Mouse (Mus musculus) ES-CJ7 (cell line): ENCODE measurements at regions not wholly inside any gene's neighbourhood (a gene's known extent, or its start where the extent isn't known, plus 50 kb on each side); places are given as distances from the start of the nearest gene placed in this dataset.

Experiments used
- DNase-seq: peaks from one replicate; pipeline ENCODE4 v3.0.0; 2011; ENCODE audit warnings: low read depth, low spot score

DNA sequence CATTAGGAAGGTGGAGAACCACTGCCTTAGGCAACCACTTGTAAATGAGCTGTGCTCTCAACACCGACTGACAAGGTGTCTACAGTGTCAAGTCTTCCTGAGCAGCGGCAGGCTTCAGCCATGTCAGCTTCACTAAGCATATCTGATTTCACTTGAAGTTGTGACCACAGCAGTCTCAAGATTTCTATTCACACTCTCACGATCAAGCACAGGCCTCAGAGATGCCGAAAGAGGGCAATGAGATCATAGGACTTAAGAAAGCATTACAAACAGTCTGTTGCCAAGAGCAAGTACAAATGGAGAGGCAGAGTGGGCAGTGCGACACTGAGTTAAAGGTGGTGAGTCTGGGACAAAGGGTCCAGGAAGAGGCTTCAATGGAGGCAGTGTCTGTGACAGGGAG lies 289.6 kb downstream of the Kcnrg start:
- DNase-seq: no peak

DNA sequence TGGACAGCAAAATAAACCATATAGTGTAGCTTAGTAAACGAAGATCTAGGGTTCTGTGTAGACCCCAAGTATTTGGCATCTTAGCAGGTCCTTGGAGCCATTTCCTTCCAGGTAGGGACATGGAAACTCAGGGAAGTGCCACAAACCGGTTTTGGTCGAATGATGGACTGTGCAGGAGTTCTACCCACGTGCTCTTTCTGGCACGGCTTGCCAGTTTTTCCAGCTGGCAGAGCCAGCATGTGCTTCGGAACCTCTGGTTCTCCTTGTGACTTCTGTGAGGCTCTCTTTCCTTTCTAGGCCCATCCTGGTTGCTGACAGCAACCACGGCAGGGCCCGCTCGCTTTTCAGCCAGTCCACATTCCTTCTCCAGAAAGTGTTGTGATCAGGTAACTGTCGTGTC lies 291.4 kb downstream of the Kcnrg start:
- DNase-seq: no peak

DNA sequence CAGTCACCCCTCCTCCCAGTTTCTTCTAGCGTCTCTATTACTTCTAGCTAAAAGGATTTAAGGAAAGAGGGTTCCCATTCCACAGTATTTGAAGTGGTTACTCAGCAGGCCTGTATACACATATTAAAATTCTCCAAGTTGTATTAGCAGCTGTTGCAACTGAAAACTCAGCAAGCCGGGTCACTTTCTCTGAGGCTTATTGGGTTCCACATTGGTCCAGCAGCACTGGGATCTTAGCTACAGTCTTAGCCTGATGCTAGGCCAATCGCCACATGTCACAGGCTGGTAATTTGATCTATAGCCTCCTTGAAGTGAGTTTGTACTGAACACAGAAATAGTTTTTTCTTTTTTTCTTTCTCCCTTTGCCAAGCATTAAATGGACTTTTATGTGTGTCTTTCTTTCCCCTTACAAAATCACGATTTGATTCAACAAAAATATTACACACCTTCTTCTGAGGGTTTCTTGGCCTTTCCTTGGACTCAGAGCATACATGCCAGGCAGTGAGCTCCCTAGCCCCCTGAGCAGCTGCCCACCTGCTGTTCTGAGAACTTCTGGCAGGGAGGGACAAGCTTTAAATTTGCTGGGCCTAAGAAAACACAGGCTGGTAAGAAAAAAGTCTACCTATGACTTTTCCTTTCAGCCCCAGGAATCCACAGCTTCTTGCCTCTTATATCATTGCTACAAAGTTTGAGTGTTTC lies 297.3 kb downstream of the Kcnrg start:
- no peak for DNase-seq

DNA sequence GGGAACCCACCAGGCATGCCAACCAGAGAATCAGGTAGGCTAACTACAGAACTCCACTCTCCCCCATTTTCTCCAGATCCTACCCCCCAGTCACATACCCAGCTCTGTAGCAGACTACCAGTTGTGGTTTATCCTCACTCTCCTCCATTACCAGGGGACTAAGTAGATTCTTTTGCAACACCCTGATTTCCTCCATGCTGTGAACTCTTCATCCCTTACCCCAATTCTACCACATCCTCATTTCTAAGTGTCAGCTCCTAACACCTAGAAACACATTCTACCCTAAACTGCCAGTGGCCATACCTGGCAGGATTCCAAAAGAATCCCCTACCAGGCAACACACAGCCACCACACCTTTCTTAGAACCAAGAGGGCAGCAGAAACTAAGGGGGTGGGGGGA lies 310.9 kb downstream of the Kcnrg start:
- DNase-seq: no peak

DNA sequence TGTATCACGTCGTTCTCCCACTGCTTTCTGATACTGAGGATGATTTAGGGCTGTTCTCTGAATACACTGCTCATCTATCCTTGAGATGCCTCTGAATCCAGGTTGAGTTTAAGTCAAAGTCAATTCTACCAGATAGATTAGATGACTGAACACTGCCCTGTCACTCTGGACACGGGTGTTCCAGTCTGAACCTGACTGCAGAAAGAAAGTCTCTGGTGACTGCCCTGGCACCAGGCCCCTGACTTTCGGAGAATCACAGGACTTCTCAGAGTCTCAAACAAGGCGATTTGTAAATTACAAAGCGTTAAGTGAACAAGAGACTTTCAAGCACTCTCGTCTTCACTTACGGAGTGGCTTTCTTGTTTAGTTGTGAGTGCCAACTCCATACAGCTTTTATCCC lies 324.6 kb downstream of the Kcnrg start:
- DNase-seq: no peak

DNA sequence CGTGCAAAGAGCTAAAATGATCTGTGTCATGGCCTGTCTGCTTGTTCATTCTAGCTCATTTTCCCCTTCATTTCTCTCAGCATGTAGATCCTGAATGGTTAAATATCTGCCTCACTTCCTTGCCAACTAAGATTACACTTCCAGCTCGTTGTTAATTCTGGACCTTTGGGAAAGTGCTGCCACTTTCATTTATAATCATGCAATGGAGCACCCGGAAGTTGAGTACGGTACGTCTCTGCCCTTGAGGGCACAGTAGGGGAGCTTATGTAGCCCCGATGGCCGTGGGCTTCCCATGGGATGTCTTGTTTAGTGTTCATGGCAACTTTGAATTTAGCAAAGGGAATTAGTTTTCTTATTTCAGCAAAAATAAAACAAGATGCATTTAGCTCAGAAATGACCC lies 334.4 kb downstream of the Kcnrg start:
- DNase-seq: no peak

DNA sequence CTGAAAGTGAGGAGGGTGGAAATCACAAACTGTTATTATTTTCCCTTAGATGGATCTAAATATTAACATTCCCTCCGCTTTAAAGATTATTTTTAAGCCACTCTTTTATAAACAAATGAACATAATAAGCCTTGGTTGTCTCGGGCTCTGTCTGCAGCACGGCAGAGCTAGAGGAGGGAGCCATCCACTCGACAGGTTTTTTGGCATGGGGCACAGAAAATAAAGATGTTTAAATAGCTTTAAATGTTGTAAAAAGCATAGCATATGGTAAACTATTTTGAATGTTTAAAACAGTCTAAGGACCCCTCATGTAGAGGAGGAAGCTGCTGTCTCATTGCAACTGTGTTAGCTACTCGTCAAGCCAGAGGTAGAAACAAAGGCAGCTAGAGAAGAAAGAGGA lies 338.4 kb downstream of the Kcnrg start:
- DNase-seq: no peak

DNA sequence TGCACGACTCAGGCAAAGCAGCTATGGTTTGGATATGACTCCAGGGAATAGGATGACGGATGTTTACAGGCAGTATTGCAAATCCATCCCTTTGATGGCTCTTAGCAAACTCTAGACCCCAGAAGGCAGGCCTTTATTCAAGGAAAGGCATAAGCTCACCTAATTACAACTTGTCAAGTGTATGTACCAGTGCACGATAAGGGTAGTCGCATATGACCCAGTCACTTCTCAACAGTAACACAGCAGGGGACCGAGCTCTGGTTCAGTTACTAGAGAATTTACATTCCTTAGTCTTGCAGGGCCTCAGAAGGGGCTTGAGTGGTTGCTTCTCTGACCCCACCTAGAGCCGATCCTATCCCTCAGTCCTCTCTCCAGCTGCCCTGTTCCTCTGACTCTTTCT lies 342.2 kb downstream of the Kcnrg start:
- DNase-seq: peak; percentile 22

DNA sequence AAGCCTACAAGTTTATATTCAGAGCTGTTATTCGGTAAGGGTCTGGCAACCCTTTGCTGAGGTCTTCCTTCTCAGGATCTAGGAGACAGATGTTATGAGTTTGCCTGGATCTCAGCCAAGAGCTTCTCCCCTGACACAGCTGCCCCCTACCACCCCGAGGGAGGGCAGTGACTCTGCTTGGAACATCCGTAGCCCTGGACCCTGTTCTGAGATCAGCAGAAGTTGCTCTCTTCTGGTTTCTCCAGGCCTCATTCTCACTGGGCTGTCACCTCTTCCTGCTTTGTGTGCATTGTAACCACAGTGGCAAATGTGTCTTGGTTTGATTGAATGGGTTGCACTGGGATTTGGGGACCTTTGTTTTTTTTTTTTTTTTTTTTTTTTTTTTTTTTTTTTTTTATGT lies 342.4 kb upstream of the Rnaseh2b start:
- no peak for DNase-seq

DNA sequence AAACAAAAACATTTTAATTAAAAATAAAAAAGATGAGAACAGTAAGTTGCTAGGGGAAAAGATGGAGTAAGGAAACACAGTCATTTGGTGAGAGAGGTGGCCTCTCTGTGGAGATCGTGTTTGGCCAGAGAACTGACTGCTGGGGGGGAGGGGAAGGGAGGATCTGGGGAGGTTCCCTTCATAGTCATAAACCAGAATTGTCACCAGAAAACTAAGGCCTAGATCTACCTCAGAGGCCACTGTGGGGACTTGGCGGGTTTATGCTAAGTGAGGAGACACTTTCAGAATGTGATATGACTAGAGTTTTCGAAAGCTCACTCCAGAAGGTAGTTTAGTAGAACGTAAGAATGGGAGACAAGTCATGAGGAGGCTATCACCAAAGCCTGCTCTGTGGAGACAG lies 339.4 kb upstream of the Rnaseh2b start:
- DNase-seq: no peak

DNA sequence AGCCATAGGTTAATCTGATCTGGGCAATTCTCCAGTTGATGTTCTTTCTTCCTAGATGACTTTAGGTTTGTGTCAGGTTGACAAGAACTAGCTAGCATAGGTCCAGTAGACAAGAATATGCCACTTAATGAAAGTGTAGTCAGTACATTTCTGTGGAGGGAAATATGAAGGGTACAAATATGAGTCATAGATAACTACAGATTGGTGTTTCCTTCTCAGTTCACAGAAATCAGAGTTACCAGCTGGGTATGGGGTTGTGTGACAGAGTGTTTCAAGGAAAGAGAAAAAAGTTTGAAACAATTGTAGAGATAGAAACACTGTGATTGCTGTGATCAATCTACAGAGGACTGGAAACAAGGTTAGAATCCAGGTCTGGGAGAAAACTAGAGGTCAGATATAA lies 337.0 kb upstream of the Rnaseh2b start:
- no peak for DNase-seq

DNA sequence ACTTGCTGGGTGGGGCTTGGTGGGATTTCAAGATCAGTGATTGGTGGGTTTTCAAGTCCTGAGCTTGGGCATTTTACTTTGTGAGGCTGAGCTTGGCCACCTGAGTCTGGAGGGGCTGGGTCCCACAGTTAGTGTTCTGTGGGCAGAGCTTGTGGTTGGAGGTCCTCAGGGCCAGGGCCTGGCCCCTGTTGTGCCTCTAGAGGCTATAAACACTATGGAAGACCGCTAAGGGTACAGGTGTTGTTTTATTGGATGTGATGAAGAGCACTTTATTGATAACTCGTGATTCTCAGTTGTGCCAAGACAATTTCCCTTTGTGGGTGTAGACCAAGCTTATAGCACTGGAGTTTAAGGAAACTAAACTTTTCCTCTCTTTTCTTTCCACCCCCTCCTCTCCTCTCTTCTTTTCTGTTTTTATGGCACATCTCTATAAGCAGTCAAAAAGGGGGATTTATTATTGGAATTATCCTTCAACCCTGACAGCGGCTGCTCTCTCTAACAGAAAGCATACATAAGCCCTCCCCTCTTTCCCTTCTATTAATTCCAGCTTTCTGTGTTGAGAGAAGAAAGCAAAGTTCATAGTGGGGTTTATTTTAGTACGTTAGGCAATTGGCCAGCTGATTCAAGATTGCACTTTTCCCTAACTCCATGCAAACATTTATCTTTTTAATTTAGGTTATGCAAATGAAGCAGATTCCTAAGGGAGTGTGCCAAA lies 332.0 kb upstream of the Rnaseh2b start:
- no peak for DNase-seq

DNA sequence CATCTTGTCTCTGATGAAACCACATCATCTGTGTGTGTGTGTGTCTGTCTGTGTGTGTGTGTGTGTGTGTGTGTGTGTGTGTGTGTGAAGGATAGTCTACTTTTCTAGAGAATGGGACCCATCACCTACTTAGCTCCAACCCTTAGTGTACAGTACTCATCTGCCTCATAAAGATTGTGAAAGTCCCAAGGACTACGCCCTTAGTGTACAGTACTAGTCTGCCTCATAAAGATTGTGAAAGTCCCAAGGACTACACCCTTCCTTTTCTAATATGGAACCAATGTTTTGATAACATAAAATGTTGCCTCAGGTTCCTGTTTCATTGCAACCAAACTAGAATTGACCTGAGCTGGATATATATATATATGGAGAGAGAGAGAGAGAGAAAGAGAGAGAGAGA lies 323.9 kb upstream of the Rnaseh2b start:
- DNase-seq: no peak

DNA sequence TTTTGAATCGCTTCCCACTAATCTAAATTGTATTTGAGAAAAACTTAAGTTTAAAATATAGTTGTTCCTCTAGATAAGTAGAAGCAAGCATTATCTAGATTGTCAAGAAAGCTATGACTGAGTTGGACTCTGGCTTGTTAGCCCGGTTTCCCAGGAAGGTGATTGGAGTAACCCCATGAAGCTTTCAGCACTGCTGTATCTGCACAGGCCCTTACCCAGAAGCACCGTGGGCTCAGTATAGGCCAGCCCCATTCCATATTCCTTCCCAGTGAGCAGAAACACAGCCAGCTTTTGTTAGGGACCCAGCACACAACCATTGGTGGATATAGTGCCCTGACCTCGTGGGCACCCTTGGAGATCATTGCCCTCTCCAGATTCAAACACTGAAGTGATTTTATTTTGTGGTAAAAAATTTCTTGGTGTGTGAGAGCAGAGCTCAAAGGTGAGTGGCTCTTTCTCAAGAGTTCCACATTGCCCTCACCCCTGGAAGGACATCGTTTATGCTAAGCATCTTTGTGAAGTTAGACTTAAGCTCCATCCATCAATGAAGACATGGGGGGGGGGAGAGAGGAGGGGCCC lies 323.3 kb upstream of the Rnaseh2b start:
- no peak for DNase-seq

DNA sequence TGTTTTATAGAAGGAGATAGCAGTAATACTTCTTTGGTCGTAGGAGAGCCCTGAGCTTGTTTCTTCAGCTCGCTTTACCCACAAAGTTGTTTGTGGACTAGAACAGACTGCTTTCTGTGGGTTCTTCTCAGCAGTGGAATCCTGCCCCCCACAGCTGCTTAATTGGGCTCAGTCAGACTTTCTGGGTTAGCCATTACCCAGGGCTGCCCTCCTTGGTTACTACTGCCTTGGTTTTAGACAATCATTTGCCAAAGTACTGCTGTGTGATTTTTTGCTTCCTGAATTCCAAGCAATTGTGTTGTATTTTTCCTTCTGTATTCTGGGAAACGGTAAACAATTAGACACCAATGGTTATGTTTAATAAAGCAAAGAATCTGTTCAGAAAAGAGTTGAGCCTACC lies 321.8 kb upstream of the Rnaseh2b start:
- no peak for DNase-seq

DNA sequence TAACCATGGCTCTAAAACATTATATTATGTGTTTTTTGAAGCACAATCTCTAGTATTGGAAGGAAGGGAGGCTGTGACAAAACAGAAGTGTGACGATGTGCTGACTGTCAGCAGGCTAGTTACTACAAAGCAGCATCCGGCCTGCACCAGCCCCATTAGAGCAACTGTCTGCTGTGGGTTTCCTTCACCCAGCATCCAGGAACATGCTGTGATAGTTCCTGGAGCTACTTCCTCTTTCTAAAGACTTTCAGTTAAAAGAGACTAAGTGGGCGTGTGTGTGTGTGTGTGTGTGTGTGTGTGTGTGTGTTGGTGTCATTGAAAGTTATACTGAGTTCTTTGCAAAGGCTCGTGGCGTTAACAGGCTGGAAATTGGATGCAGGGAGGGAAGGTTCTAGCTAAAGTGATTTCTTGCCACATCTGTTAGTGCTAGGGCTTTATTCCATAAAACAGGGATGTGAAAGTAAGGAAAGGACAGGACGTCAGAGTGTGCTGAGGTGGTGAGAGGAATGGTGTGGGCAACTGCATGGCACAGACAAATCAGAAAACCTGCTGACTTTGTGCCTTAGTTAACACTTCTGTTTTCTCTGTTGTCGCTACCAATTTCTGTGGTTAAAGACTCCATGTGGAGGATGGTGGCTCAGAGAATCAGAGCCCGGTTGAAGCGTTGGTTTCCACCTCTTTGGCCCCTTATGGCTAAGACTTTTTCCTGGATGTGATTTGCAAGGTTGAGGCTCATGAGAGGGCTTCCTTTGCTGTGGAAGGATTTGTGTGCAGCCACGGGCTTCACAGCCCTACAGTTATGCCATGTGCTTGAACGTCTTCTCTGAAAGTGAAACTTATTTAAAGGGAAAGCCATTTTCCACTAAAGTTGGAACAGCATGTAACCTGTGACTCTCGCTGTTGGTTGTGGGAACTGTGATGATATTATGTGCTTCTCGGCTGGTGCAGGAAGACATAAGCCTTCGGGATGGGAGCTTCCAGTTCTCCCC lies 321.0 kb upstream of the Rnaseh2b start:
- DNase-seq: no peak

DNA sequence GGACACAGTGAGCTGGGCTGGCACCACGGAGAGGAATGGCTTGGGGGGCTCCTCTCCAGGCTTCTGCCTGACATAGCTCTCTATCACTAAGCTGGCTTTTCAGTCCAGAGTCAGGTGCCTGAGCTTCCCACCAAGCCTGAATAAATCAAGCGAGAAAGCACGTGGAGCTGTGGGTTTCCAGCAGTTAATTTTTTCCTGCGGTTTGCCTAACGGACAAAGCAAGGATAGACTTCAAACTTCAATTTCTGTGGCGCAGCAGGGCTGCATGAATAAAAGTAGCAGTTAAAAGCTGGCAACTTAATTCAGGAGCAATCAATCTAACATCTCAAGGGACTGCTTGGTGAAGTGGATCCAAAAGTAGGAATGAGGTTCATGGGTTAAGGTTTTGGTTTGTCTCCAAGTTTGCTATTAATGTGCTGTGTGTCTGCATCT lies 317.1 kb upstream of the Rnaseh2b start:
- no peak for DNase-seq

DNA sequence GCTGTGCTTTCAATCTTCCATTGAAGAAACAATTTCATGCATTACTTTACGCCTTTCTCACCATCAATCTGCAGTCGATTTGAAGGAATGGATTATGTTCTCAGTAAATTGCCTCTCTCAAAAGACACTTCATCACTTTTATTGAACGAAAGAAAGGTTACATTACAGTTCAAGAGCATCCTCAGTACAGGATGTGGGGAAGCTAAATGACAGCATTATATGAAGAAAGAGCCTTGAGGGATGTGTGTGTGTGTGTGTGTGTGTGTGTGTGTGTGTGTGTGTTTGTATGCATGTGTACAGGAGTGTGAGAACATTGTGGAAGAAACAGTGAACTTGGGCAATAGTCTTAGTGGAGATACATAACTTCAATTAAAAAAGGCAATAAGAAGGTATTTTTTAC lies 311.8 kb upstream of the Rnaseh2b start:
- no peak for DNase-seq

DNA sequence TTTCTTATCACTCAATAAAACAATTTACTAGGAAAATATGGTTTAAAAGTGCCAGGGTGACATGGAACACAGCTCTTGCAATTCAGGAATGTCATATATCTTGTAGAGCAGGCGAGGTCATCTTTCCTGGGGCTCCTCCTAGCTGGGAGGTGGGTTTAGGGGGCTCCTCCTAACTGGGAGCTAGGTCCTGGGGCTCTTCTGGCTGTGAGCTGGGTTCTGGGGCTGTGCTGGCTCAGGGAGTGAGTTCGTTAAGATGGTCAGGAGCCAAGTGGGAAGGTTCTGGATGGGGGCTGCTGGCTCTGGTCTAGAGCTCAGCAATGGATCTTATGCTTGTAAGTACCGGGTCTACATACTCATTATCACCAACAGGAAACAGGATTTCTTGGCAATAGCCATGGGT lies 306.8 kb upstream of the Rnaseh2b start:
- DNase-seq: no peak

DNA sequence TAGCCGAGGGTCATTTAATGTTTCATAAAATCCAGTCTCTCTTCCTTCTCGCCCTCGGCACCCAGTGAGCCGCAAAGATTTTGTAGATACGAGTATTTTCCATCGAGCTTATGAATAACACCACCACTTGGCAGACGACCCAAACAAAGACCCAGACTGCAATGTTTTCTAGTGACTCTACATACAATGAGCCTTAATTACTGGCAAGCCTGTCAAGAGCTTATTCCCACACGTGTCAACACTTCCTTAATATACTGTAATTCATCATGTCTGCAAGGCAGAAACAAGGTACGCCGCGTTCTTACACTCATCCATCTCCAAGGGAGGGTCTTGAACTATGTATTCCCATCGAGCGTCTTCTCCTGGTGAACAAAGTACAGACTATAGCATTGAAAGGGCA lies 306.2 kb upstream of the Rnaseh2b start:
- DNase-seq: no peak

DNA sequence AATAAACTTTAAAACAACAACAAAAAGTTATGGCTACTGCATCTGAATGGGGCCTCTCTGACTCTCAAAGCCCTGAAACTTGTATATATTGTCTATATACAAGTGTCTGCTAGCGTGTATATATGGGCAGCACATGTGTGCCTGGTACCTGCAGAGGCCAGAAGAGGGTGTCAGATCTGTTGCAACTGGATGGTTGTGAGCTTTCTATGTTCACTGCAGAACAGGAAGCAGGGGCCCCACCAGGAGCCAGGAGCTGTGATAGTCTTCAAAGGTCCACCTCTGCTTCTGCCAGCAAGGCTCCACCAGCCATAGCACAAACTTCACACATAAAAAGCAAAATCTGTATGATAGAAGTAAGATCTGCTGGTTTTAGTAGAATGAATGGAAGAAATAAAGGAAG lies 297.1 kb upstream of the Rnaseh2b start:
- DNase-seq: no peak

DNA sequence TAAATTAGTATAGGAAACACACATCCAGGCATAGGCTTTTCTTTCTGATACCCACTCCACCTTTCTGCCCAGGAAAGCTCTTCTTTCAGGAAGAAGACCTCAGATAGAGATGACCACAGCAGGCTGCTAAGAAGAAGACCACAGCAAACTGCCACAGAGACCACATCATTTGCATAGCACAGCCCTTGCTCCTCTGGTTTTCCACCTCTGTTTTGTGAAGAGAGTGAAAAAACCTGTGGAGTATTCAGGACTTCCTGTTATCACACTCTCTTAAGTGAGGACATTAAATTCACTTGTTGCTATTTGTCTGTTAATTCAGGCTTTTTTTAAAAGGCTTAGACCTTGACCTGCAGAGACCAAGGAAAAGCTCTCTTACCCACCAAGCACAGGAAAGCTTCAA lies 294.7 kb upstream of the Rnaseh2b start:
- no peak for DNase-seq
